In genomic region chrX:13208404-13208803, GRCm38 (mm10) we compare ENCODE assay signal across 8 mouse cellular contexts.
DNase-seq lines count a peak whose midpoint lies in the region; ATAC-seq and TF ChIP-seq lines count a peak whose summit lies in the region.

No protein-coding gene starts in this region.

- H3K4me1 ChIP-seq in testis, adult 2 months (ENCODE audit: control insufficient read depth, insufficient read depth, low read length): peaks cover 6% of the 10 kb centered on the region
- no peaks in the 10 kb centered on the region for H3K4me1 ChIP-seq in liver, embryonic 12.5 days
- no peaks in the 10 kb centered on the region for H3K4me1 ChIP-seq in stomach, embryonic 16.5 days (ENCODE audit: control insufficient read depth, insufficient read depth, low read length)

- peak overlapping the region; percentile 61 for H3K4me3 ChIP-seq in gastrocnemius, adult 2 months
- H3K4me3 ChIP-seq in testis, adult 2 months (ENCODE audit: control insufficient read depth, low read depth, low read length): peak overlapping the region; percentile 41
- H3K4me3 ChIP-seq in liver, embryonic 12.5 days: peak overlapping the region; percentile 27
- H3K4me3 ChIP-seq in stomach, embryonic 16.5 days (replicated peaks; ENCODE audit: low read length): peak overlapping the region; percentile 42

- peak overlapping the region; percentile 39; the same call in 1 of the 2 replicates for H3K9ac ChIP-seq in liver, embryonic 12.5 days
- H3K9ac ChIP-seq in stomach, embryonic 16.5 days (ENCODE audit: low read length): peak overlapping the region; percentile 67

- ATAC-seq in liver, embryonic 12.5 days: no peak
- ATAC-seq in stomach, embryonic 16.5 days (ENCODE audit: insufficient read depth, low FRiP score): no peak

- peak overlapping the region; percentile 56 for H3K4me2 ChIP-seq in liver, embryonic 12.5 days
- H3K4me2 ChIP-seq in stomach, embryonic 16.5 days (ENCODE audit: low read depth, low read length): peak overlapping the region; percentile 52

- no peaks in the 10 kb centered on the region for H3K9me3 ChIP-seq in liver, embryonic 12.5 days (replicated peaks)
- H3K9me3 ChIP-seq in stomach, embryonic 16.5 days (replicated peaks; ENCODE audit: control insufficient read depth, low read length): no peaks in the 10 kb centered on the region

- no peak for TF ChIP-seq CTCF in gastrocnemius, adult 2 months (IDR thresholded peaks at IDR 0.05)
- TF ChIP-seq CTCF in testis, adult 2 months (IDR thresholded peaks at IDR 0.05; ENCODE audit: control insufficient read depth, insufficient read depth, insufficient replicate concordance, low read depth, low read length): no peak

- H3K27ac ChIP-seq in gastrocnemius, adult 2 months: peak overlapping the region; percentile 51; the same call in 1 of the 2 replicates
- peak overlapping the region; percentile 60; the same call in 1 of the 2 replicates for H3K27ac ChIP-seq in testis, adult 2 months (ENCODE audit: control insufficient read depth, insufficient read depth, low read depth, low read length)
- no peak overlapping the region for H3K27ac ChIP-seq in liver, embryonic 12.5 days
- no peak overlapping the region for H3K27ac ChIP-seq in stomach, embryonic 16.5 days (ENCODE audit: low read length)

- WGBS in liver, embryonic 12.5 days (ENCODE audit: insufficient replicate concordance): 20% methylated on average over 6 of the region's 6 CpGs
- WGBS in stomach, embryonic 16.5 days: 28% methylated on average over 6 of the region's 6 CpGs

- no peaks in the 10 kb centered on the region for H3K27me3 ChIP-seq in testis, adult 2 months (ENCODE audit: control insufficient read depth, insufficient read depth, low read length)
- H3K27me3 ChIP-seq in liver, embryonic 12.5 days (replicated peaks): no peaks in the 10 kb centered on the region
- no peaks in the 10 kb centered on the region; the same call in 1 of the 2 replicates for H3K27me3 ChIP-seq in stomach, embryonic 16.5 days (ENCODE audit: control insufficient read depth, insufficient read depth, low read length)

- intact Hi-C loops in gastrocnemius, adult 2 months (cut with DNase I): no loop called here
- intact Hi-C loops in gastrocnemius, postnatal 14 days (cut with DNase I; ENCODE audit: low total_unique reads): no loop called here

- TF ChIP-seq POLR2A in testis, adult 2 months (IDR thresholded peaks at IDR 0.05; ENCODE audit: control insufficient read depth, low read depth, low read length): no peak

- H3K36me3 ChIP-seq in testis, adult 2 months (ENCODE audit: control insufficient read depth, insufficient read depth, low read length): no peaks in the 10 kb centered on the region
- no peaks in the 10 kb centered on the region for H3K36me3 ChIP-seq in liver, embryonic 12.5 days
- no peaks in the 10 kb centered on the region for H3K36me3 ChIP-seq in stomach, embryonic 16.5 days (ENCODE audit: control insufficient read depth, insufficient read depth, low read length)

- DNase-seq in gastrocnemius, adult 2 months: no peak
- DNase-seq in gastrocnemius, postnatal 14 days: no peak
- no peak for DNase-seq in testis, postnatal 14 days (ENCODE audit: low spot score)
- DNase-seq in cerebellum, adult 11 months: no peak
- no peak for DNase-seq in retina, embryonic 14.5 days (ENCODE audit: low spot score)

Comparison
In these comparisons a context has a peak if more than half of its experiments do, and no peak if none do; other contexts are left out.
1. H3K27ac ChIP-seq: peak in gastrocnemius, adult 2 months (single experiment) and testis, adult 2 months (single experiment); none in liver, embryonic 12.5 days (single experiment) and stomach, embryonic 16.5 days (single experiment).
2. Peak in every context shown above with its lines, with median percentiles within 50 percentile points of each other: H3K4me3 ChIP-seq.